In the genomic region with DNA sequence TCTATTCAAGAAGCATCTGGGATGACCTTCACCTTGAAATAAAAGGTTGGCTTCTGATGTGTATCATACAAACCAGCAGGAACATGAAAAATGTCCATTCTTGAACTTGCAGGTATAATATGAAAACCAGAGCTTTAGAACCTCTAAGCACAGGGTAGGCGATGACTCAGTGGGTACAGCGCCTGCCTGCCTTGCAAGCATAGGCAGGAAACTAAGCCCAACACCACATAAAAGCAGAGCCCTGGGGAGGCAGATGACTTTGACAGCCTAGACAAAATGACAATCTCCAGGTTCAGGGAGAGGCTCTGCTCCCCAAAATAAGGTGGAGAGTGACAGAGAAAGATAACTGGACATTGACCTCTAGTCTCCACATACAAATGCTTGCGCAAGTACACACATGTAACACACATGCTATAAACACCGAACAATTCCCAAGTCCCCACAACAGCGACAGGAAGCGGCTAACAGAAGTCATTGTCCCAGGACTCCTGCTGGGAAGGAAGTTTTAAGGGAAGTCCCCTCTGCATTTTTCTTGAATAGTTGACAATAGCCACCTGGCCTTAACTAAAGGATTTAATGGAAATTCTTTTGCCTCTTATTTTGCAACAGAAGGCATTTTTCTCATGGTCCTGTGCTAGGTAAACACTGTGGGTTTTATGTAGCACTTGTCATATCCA, we compare ENCODE assay signal across 15 mouse cellular contexts. TPM values are rescaled to one million over a fixed set of nuclear protein-coding genes. Genes with fewer than 3 reads are reported as not detected.
A peak's percentile ranks its signal among the peaks of the same experiment; 100 is the strongest.
DNase-seq lines count a peak whose midpoint lies in the region; ATAC-seq and TF ChIP-seq lines count a peak whose summit lies in the region.
"Had no signal": no experiment of that assay in that cellular context is flagged by ENCODE, and none has a peak within 500 bp of the region (broad histone marks: within the 10 kb centered on the region; RNA-seq: fewer than 3 reads in every experiment).

No protein-coding gene starts in this region.

- peak; percentile 36 for DNase-seq in adrenal gland, adult 2 months
- no peak for DNase-seq in adrenal gland, postnatal 10 days
- no peak for DNase-seq in kidney, postnatal 4 days
- DNase-seq in ZHBTc4 (ENCODE audit: low read depth, low spot score), result peak; percentile 63
- DNase-seq in stomach, postnatal 0 days (ENCODE audit: low spot score), result no peak
- DNase-seq in B cell, adult 2 months, result no peak
- no peak for DNase-seq in right cerebral cortex, adult 2 months (ENCODE audit: low spot score in 2 of 2)
- DNase-seq: adrenal gland, postnatal 25 days; cerebellum, adult 18-20 months; kidney, adult 18-20 months; layer of hippocampus, postnatal 36 days had no signal

- H3K27ac ChIP-seq in kidney, embryonic 16.5 days (ENCODE audit: low read length), result peak overlapping the region; percentile 11; the same call in 1 of the 2 replicates
- H3K27ac ChIP-seq in stomach, postnatal 0 days (replicated peaks), result peak overlapping the region; percentile 69; the same call in 1 of the 2 replicates
- H3K27ac ChIP-seq: forebrain, embryonic 15.5 days; macrophage had no signal

- H3K9ac ChIP-seq in kidney, embryonic 16.5 days (replicated peaks; ENCODE audit: low read length), result no peak overlapping the region
- no peak overlapping the region for H3K9ac ChIP-seq in stomach, postnatal 0 days (ENCODE audit: low read length)
- H3K9ac ChIP-seq: forebrain, embryonic 15.5 days; limb, embryonic 15.5 days had no signal

- TF ChIP-seq CTCF in stomach, postnatal 0 days (IDR thresholded peaks at IDR 0.05; ENCODE audit: low read depth), result no peak

- no peaks in the 10 kb centered on the region for H3K36me3 ChIP-seq in kidney, embryonic 16.5 days (ENCODE audit: insufficient read depth, low read length)
- no peaks in the 10 kb centered on the region for H3K36me3 ChIP-seq in stomach, postnatal 0 days (ENCODE audit: control insufficient read depth, insufficient read depth, low read length)
- H3K36me3 ChIP-seq: forebrain, embryonic 15.5 days had no signal

- WGBS in kidney, embryonic 16.5 days, result 60% methylated on average over 6 of the region's 6 CpGs
- 46% methylated on average over 6 of the region's 6 CpGs for WGBS in stomach, postnatal 0 days

- H3K4me3 ChIP-seq in kidney, embryonic 16.5 days (ENCODE audit: low read length), result no peak overlapping the region
- H3K4me3 ChIP-seq in stomach, postnatal 0 days (ENCODE audit: low read depth, low read length), result no peak overlapping the region
- H3K4me3 ChIP-seq: forebrain, embryonic 15.5 days; limb, embryonic 15.5 days had no signal

- H3K4me2 ChIP-seq in kidney, embryonic 16.5 days (replicated peaks; ENCODE audit: low read depth, low read length), result no peak overlapping the region
- no peak overlapping the region for H3K4me2 ChIP-seq in stomach, postnatal 0 days (replicated peaks; ENCODE audit: low read depth)
- H3K4me2 ChIP-seq: forebrain, embryonic 15.5 days; limb, embryonic 15.5 days had no signal

- no peaks in the 10 kb centered on the region for H3K9me3 ChIP-seq in kidney, embryonic 16.5 days (ENCODE audit: low read length)
- H3K9me3 ChIP-seq in stomach, postnatal 0 days (ENCODE audit: control insufficient read depth, low read length), result no peaks in the 10 kb centered on the region
- H3K9me3 ChIP-seq: forebrain, embryonic 15.5 days; limb, embryonic 15.5 days had no signal

- peaks cover 29% of the 10 kb centered on the region for H3K4me1 ChIP-seq in kidney, embryonic 16.5 days (ENCODE audit: insufficient read depth, low read length)
- no peaks in the 10 kb centered on the region; the same call in 1 of the 2 replicates for H3K4me1 ChIP-seq in stomach, postnatal 0 days (replicated peaks; ENCODE audit: control insufficient read depth, insufficient read depth)

- no peak for ATAC-seq in kidney, embryonic 16.5 days (ENCODE audit: low FRiP score, low TSS enrichment)
- no peak for ATAC-seq in stomach, postnatal 0 days (ENCODE audit: low FRiP score, low TSS enrichment)
- ATAC-seq: forebrain, embryonic 15.5 days had no signal

- no peaks in the 10 kb centered on the region for H3K27me3 ChIP-seq in kidney, embryonic 16.5 days (ENCODE audit: insufficient read depth, low read length)
- H3K27me3 ChIP-seq in stomach, postnatal 0 days (ENCODE audit: control insufficient read depth, insufficient read depth, low read length), result no peaks in the 10 kb centered on the region
- H3K27me3 ChIP-seq: forebrain, embryonic 15.5 days; limb, embryonic 15.5 days had no signal

- no peak for TF ChIP-seq EP300 in stomach, postnatal 0 days (optimal IDR thresholded peaks at IDR 0.05)

RNA-seq across cellular contexts. Expression of a gene that starts 30.1 kb away (rescaled TPM):
- total RNA-seq in adrenal gland, adult 2 months (2021), result 10 to 100 TPM; 13.5 to 27.1 TPM
- 2.0 and 2.1 TPM in 2 replicates for polyA plus RNA-seq in adrenal gland, adult 2 months (2012; rRNA removed)
- total RNA-seq in adrenal gland, postnatal 10 days (2021), result 10 to 100 TPM; 14.2 to 19.7 TPM
- polyA plus RNA-seq in kidney, embryonic 16.5 days (2015; fragmentation: Nextera tagmentation; extraction: Ambion mirVana), result 7.6 and 9.0 TPM in 2 replicates
- polyA plus RNA-seq in stomach, postnatal 0 days (2015; fragmentation: Nextera tagmentation; extraction: Ambion mirVana), result 3.0 TPM in 2 replicates

RNA-seq across cellular contexts. Expression of a gene that starts 40.5 kb away (rescaled TPM):
- total RNA-seq in adrenal gland, adult 2 months (2021), result 1 to 10 TPM; 5.4 to 6.6 TPM
- polyA plus RNA-seq in adrenal gland, adult 2 months (2012; rRNA removed), result 4.2 and 4.5 TPM in 2 replicates
- total RNA-seq in adrenal gland, postnatal 10 days (2021), result 1 to 10 TPM; 5.0 to 5.8 TPM
- polyA plus RNA-seq in kidney, embryonic 16.5 days (2015; fragmentation: Nextera tagmentation; extraction: Ambion mirVana), result 2.2 and 2.6 TPM in 2 replicates
- 1.7 and 2.0 TPM in 2 replicates for polyA plus RNA-seq in stomach, postnatal 0 days (2015; fragmentation: Nextera tagmentation; extraction: Ambion mirVana)

Comparison
In these comparisons a context has a peak if more than half of its experiments do, and no peak if none do; other contexts are left out.
1. DNase-seq: peak in adrenal gland, adult 2 months (single experiment) and ZHBTc4 (single experiment); none in adrenal gland, postnatal 10 days (single experiment), kidney, postnatal 4 days (0 of 2), stomach, postnatal 0 days (single experiment), B cell, adult 2 months (0 of 2) and right cerebral cortex, adult 2 months (0 of 2).